Mouse (Mus musculus): Measurements from ENCODE around the gene Soat2. TPM values are rescaled to one million over a fixed set of nuclear protein-coding genes. Genes with fewer than 3 reads are reported as not detected.
"Not testable (repeated sequence)": the region's sequence is repeated elsewhere in the genome, so short reads cannot be mapped to it uniquely, and the experiment has no call there.

The Soat2 gene
- polyA plus RNA-seq, 1 experiment from 2014 or later: 1.1 TPM

- no peak for DNase-seq (ENCODE audit: low spot score)
These were observed 4.2 kb upstream of the Soat2 start for GRCm38 (mm10) chr15:102146089-102146488.

GRCm38 (mm10) chr15:102146882-102147281, 3.4 kb upstream of the Soat2 start:
- DNase-seq (ENCODE audit: low spot score): peak; percentile 46

- no peak for DNase-seq (ENCODE audit: low spot score)
These were observed 2.5 kb upstream of the Soat2 start for GRCm38 (mm10) chr15:102147674-102148402.

GRCm38 (mm10) chr15:102149561-102149960, 765 bp upstream of the Soat2 start:
- no peak for DNase-seq (ENCODE audit: low spot score)

- DNase-seq (ENCODE audit: low spot score): no peak
These were observed 2.3 kb downstream of the Soat2 start for GRCm38 (mm10) chr15:102152646-102153045.

- DNase-seq (ENCODE audit: low spot score): not testable (repeated sequence)
These were observed 4.7 kb downstream of the Soat2 start for GRCm38 (mm10) chr15:102155006-102155405.

GRCm38 (mm10) chr15:102156836-102157235, 6.5 kb downstream of the Soat2 start:
- DNase-seq (ENCODE audit: low spot score): no peak

GRCm38 (mm10) chr15:102160415-102161060, 10.2 kb downstream of the Soat2 start:
- no peak for DNase-seq (ENCODE audit: low spot score)

- DNase-seq (ENCODE audit: low spot score): no peak
These were observed 13.8 kb downstream of the Soat2 start for GRCm38 (mm10) chr15:102163900-102164693.

GRCm38 (mm10) chr15:102165468-102166100, 15.3 kb downstream of the Soat2 start:
- DNase-seq (ENCODE audit: low spot score): peak; percentile 68

- no peak for DNase-seq (ENCODE audit: low spot score)
These were observed 17.3 kb downstream of the Soat2 start for GRCm38 (mm10) chr15:102167620-102168021.

- DNase-seq (ENCODE audit: low spot score): no peak
These were observed 18.7 kb downstream of the Soat2 start for GRCm38 (mm10) chr15:102169064-102169463.

- DNase-seq (ENCODE audit: low spot score): no peak
These were observed 23.3 kb downstream of the Soat2 start for GRCm38 (mm10) chr15:102173581-102173980.

GRCm38 (mm10) chr15:102175736-102176319, 25.5 kb downstream of the Soat2 start:
- DNase-seq (ENCODE audit: low spot score): no peak

GRCm38 (mm10) chr15:102176571-102177316, 26.4 kb downstream of the Soat2 start:
- no peak for DNase-seq (ENCODE audit: low spot score)

GRCm38 (mm10) chr15:102177417-102177816, 27.1 kb downstream of the Soat2 start:
- no peak for DNase-seq (ENCODE audit: low spot score)

- DNase-seq (ENCODE audit: low spot score): peak; percentile 80
These were observed 28.0 kb downstream of the Soat2 start for GRCm38 (mm10) chr15:102178279-102178678.

GRCm38 (mm10) chr15:102179106-102179505, 28.8 kb downstream of the Soat2 start:
- no peak for DNase-seq (ENCODE audit: low spot score)

GRCm38 (mm10) chr15:102179924-102180323, 29.6 kb downstream of the Soat2 start:
- no peak for DNase-seq (ENCODE audit: low spot score)

GRCm38 (mm10) chr15:102183076-102183475, 32.8 kb downstream of the Soat2 start:
- DNase-seq (ENCODE audit: low spot score): no peak

Data from thymus, postnatal 0 days (tissue).